Mouse (Mus musculus) stomach, postnatal 0 days (tissue): ENCODE measurements around the gene Hes2. TPM values are rescaled to one million over a fixed set of nuclear protein-coding genes. Genes with fewer than 3 reads are reported as not detected.

Experiments
- ATAC-seq: fragments of 200-750 bp; cut with Nextera tagmentation; 2 replicates; pipeline ENCODE4 v1.8.0; 2017; ENCODE audit not compliant: low FRiP score, low TSS enrichment
- DNase-seq: peaks from one replicate; pipeline ENCODE4 v3.0.0-alpha.2; 2016; ENCODE audit warnings: low spot score
- H3K27ac ChIP-seq: fragments of 300-500 bp; sonication (generic); replicated peaks from 2 replicates; pipeline ENCODE4 v1.5.1; 2014; ENCODE audit warnings: mild to moderate bottlenecking, control low read depth
- H3K27me3 ChIP-seq: fragments of 300-500 bp; sonication (generic); 2 replicates; pipeline ENCODE4 v1.6.1; 2014; ENCODE audit warnings: low read length; ENCODE audit not compliant: control insufficient read depth, insufficient read depth
- H3K36me3 ChIP-seq: fragments of 300-500 bp; sonication (generic); 2 replicates; pipeline ENCODE4 v1.6.1; 2014; ENCODE audit warnings: low read length, mixed read lengths; ENCODE audit not compliant: control insufficient read depth, insufficient read depth
- H3K4me1 ChIP-seq: fragments of 300-500 bp; sonication (generic); replicated peaks from 2 replicates; pipeline ENCODE4 v1.6.1; 2014; ENCODE audit warnings: antibody characterized with exemption; ENCODE audit not compliant: control insufficient read depth, insufficient read depth
- H3K4me2 ChIP-seq: fragments of 300-500 bp; sonication (generic); replicated peaks from 2 replicates; pipeline ENCODE4 v1.6.1; 2014; ENCODE audit warnings: low read depth, mild to moderate bottlenecking, control low read depth, moderate library complexity
- H3K4me3 ChIP-seq: fragments of 300-500 bp; sonication (generic); 2 replicates; pipeline ENCODE4 v1.5.1; 2014; ENCODE audit warnings: low read depth, low read length, control low read depth
- H3K9ac ChIP-seq: fragments of 300-500 bp; sonication (generic); 2 replicates; pipeline ENCODE4 v1.6.1; 2014; ENCODE audit warnings: mild to moderate bottlenecking, low read length, control low read depth, mixed read lengths
- H3K9me3 ChIP-seq: fragments of 300-500 bp; sonication (generic); 2 replicates; pipeline ENCODE4 v1.6.1; 2016; ENCODE audit warnings: low read length; ENCODE audit not compliant: control insufficient read depth
- CTCF ChIP-seq: IDR thresholded peaks from 2 replicates; pipeline ENCODE4 v1.5.1; 2016; ENCODE audit warnings: antibody characterized with exemption, low read depth, mild to moderate bottlenecking, moderate library complexity
- EP300 ChIP-seq: optimal IDR thresholded peaks from 2 replicates; pipeline ENCODE3; 2016; ENCODE audit warnings: antibody characterized with exemption
- WGBS: fragments of 180-500 bp; shearing (Covaris S2); extraction: QIAGEN DNeasy Blood & Tissue Kit; methylation state at CpG from one replicate; pipeline ENCODE4 v1.1.7; 2014; 5-methylcytosine and 5-hydroxymethylcytosine counted together
- polyA plus RNA-seq: library from polyadenylated mRNA; unstranded; fragments of >200 nt; fragmentation: Nextera tagmentation; extraction: Ambion mirVana; gene quantifications from 2 replicates; pipeline ENCODE4 v1.2.1, GENCODE M21; 2015

Hes2 gene
- 0.52 and 0.87 TPM in 2 replicates for polyA plus RNA-seq

GRCm38 (mm10) chr4:152158585-152159284 lies at the start of gene Hes2:
Hes2 (plus strand) TSS chr4:152158867.
- 3% methylated on average over 33 of the region's 35 CpGs for WGBS
- TF ChIP-seq CTCF (no peak), EP300 (no peak)
- Histone ChIP-seq H3K9ac (0 out of 2 replicates have a peak within 1 kb of the TSS, but pooled peaks have one; percentile 18), H3K27me3 (peaks cover 11% of the 10 kb centered on the region; the same call in 1 of the 2 replicates), H3K36me3 (no peaks in the 10 kb centered on the region), H3K9me3 (no peaks in the 10 kb centered on the region), H3K4me3 (peak within 1 kb of the TSS; percentile 26), H3K4me2 (peak within 1 kb of the TSS; percentile 51), H3K4me1 (0 out of 2 replicates have a peak, but pooled peaks cover 8% of the 10 kb centered on the region), H3K27ac (no peak within 1 kb of the TSS)
- peak; percentile 64 for DNase-seq
- no peak for ATAC-seq

GRCm38 (mm10) chr4:152109509-152109908 lies 49.2 kb upstream of the Hes2 start:
- H3K36me3 ChIP-seq = peaks cover 14% of the 10 kb centered on the region
- H3K4me1 ChIP-seq = no peaks in the 10 kb centered on the region
- no peak for DNase-seq
- no peak overlapping the region for H3K4me3 ChIP-seq
- ATAC-seq = no peak
- 66% methylated on average over 3 of the region's 3 CpGs for WGBS
- H3K9ac ChIP-seq = no peak overlapping the region
- TF ChIP-seq CTCF (peak; percentile 30), EP300 (no peak)
- no peaks in the 10 kb centered on the region for H3K9me3 ChIP-seq
- no peak overlapping the region for H3K4me2 ChIP-seq
- H3K27ac ChIP-seq = no peak overlapping the region
- no peaks in the 10 kb centered on the region for H3K27me3 ChIP-seq

- Histone ChIP-seq H3K4me2 (no peak overlapping the region), H3K27ac (no peak overlapping the region), H3K27me3 (no peaks in the 10 kb centered on the region), H3K9me3 (no peaks in the 10 kb centered on the region), H3K4me3 (no peak overlapping the region), H3K4me1 (no peaks in the 10 kb centered on the region), H3K9ac (no peak overlapping the region), H3K36me3 (peaks cover 14% of the 10 kb centered on the region)
- DNase-seq (no peak), ATAC-seq (no peak)
- TF ChIP-seq CTCF (no peak), EP300 (no peak)
- WGBS = 82% methylated on average over 4 of the region's 4 CpGs
These were observed 48.0 kb upstream of the Hes2 start for GRCm38 (mm10) chr4:152110689-152111088.

GRCm38 (mm10) chr4:152112329-152112728 lies 46.3 kb upstream of the Hes2 start:
- no peak overlapping the region for H3K4me3 ChIP-seq
- H3K9me3 ChIP-seq = no peaks in the 10 kb centered on the region
- H3K4me1 ChIP-seq = no peaks in the 10 kb centered on the region; the same call in 1 of the 2 replicates
- TF ChIP-seq CTCF = no peak
- no peak for TF ChIP-seq EP300
- DNase-seq (no peak), ATAC-seq (no peak)
- peaks cover 11% of the 10 kb centered on the region for H3K36me3 ChIP-seq
- H3K4me2 ChIP-seq = no peak overlapping the region
- no peaks in the 10 kb centered on the region for H3K27me3 ChIP-seq
- no peak overlapping the region for H3K27ac ChIP-seq
- 72% methylated on average over 9 of the region's 9 CpGs for WGBS
- H3K9ac ChIP-seq = no peak overlapping the region

- WGBS = 84% methylated on average over 16 of the region's 16 CpGs
- H3K9me3 ChIP-seq = no peaks in the 10 kb centered on the region
- H3K4me1 ChIP-seq = peaks cover 2% of the 10 kb centered on the region; the same call in 1 of the 2 replicates
- peaks cover 6% of the 10 kb centered on the region for H3K36me3 ChIP-seq
- H3K4me2 ChIP-seq = no peak overlapping the region
- ATAC-seq = no peak
- TF ChIP-seq CTCF (0 out of 2 replicates have a peak, but pooled peaks have one; percentile 12), EP300 (no peak)
- H3K27ac ChIP-seq = no peak overlapping the region
- no peak for DNase-seq
- H3K9ac ChIP-seq = no peak overlapping the region
- no peak overlapping the region for H3K4me3 ChIP-seq
- no peaks in the 10 kb centered on the region for H3K27me3 ChIP-seq
These were observed 44.6 kb upstream of the Hes2 start for GRCm38 (mm10) chr4:152114080-152114479.
